Mouse (Mus musculus) cerebellum, postnatal 25 days (tissue): ENCODE data around the gene Agtpbp1.
"Not testable (repeated sequence)": the region's sequence is repeated elsewhere in the genome, so short reads cannot be mapped to it uniquely, and the experiment has no call there.

Experiments used
- DNase-seq, 2 experiments: peaks; one replicate each; pipeline ENCODE4 v3.0.0; 2021; ENCODE audit warnings: mixed read lengths in 2 of 2

The Agtpbp1 gene

DNA sequence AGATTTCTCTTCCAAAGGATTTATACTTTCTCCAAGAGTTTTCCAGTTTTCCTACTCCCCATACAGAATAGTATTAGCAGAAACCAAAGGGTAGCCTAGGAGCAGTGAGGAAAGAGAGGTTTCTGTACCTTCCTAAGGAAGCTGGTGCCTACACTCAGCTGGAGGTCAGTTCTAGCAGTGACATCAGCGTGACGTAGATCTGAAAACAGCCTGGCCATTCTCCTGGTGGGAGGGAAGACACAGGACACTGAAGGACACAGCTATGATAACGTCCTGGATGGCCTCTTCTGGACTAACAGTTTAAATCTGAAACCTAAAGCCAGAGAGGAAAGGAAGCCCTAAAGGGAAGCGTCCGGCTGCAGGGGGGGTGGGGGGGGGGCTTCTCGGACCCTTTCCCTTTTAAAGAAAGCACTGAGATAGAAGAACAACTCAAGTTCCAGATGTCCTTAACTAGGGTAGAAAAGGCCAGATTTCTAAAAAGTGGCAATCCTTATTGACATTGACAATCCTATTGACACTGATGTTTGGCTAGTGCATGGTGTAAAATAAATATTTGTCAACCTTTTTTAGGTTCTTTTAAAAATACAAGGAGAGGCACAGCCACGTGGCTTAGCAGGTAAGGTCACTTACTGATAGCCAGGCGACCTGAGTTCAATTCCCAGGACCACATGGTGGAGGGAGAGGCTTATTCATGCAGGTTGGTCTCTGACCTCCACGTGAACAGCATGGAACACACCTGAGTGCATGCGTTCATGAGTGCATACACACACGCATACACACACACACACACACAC lies 63.6 kb downstream of the Agtpbp1 start:
- DNase-seq = no peak

GRCm38 (mm10) chr13:59520834-59521233 lies 64.2 kb downstream of the Agtpbp1 start:
- DNase-seq = no peak

DNA sequence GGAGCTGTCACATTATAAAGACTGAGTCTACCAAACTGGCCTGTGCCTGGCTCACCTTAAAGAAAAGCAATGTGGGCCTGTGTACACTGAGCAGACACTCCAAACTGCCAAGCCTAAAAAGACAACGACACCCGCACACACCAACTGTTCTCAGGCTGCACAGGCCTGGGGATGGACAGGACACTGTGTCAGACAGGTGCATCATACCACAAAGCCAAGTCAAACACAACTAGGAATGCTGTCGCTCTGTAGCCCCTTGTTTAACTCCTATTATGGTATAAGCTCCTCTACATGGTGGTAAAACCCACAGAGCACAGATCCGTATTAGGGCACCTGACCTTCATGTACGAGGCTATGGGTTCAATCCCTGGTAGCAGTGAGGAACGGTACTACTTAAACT lies 65.5 kb downstream of the Agtpbp1 start:
- no peak for DNase-seq

- DNase-seq = no peak
Measured at GRCm38 (mm10) chr13:59518016-59518415, 67.0 kb downstream of the Agtpbp1 start.

- DNase-seq = peak; percentile 58 to 79
Measured at GRCm38 (mm10) chr13:59515074-59515473, 70.0 kb downstream of the Agtpbp1 start.

DNA sequence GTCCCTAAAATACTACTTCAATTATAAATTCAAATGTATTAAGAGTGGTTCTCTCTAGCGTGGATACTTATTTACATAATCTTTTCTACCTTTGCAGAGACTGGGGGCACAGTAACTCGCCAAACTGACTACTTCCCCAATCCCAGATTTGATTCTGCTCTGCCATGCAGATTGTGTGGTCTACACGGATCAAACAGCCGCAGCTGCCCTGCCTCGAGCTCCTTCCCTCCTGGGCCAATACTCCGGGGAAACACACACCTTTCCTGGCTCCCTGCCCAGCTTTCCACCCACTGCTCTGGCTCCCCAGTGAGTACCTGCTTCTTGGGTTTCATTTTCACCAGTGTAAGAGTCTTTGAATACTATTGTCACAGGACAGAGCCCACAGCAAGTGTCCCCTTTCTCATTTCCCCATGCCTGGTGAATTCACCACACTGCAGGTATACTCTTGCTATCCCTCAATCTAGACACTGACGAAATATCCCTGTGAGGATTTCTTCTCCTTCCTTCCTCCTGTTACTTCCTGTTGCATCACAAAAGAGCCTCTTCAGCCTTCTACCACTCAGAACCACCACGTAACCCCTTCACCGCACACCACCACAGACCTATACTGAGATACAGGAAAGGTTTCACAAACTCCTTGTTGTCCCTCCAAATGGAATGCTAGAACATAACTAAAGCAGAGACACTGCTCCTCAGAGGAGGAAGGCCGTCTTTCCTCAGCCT lies 75.2 kb downstream of the Agtpbp1 start:
- DNase-seq = peak in 1 of 2 experiments; percentile 57

DNA sequence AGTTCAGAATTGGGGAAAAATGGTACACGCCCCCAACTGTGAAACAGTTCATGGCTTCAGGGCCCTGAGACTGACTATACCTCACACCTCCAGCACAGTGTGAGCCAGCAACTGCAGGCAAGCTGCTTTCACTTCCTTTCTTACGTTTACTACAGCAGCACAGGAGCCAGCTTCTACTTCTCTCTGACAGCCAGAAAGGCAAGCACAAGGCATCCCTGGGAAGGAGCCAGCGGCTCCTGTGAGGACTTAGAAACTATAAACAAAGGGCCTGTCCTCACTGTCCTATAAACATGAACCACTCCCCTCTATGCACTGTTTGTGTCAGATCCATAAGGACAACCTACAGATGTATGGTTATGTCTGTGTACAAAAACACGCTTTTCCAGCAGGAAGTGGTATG lies 76.4 kb downstream of the Agtpbp1 start:
- peak in 1 of 2 experiments; percentile 31 for DNase-seq

DNA sequence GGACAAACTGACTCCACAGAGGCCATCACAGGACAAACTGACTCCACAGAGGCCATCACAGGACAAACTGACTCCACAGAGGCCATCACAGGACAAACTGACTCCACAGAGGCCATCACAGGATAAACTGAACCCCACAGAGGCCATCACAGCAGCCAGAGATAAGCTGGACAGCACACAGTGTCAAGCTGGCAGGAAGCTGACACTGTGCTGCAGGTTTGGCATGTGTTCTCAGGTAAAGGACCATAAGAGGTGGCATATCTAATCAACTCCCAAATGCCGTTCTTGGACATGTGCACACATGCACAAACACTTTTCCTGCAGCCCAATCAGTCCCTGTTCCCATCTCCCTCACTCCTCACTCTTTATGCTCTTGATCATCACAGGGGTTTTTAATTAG lies 78.6 kb downstream of the Agtpbp1 start:
- peak; percentile 27 to 29 for DNase-seq

DNA sequence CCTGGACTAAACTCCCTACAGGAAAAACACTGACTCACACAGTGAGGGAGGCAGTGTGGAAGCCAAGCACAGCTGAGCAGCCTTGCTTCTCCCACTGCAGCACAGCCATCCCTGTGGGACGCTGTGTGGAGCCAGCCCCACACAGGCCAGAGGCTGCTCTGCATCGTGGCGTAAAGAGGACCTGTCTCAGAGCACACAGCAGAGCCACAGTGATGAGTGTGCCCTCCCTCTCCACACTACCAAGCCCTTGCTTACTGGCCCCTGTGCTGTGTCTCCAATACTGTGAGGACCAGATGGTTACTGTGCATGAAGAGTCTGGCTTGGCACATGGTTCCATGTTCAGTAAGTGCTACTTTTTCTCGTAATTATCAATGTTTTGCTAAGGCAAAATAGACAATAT lies 79.2 kb downstream of the Agtpbp1 start:
- peak; percentile 64 for DNase-seq

DNA sequence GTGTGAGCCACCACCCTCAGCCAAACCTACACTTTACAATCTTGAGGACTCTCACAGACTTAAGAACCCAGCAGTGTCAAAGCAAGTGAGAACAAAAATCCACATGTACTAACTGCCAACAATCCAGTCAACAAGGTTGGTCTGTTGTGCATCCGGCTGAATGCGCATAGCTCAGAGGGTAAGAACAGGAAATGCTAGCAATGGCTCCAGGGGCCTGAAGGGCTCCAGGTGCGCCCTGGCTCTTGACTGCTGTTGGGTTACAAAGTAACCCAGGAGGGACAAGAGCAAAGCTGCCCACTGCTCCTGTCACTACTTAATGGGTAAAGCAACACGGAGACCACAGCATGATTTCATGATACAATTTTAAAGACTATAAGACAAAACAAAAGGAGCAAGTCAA lies 81.4 kb downstream of the Agtpbp1 start:
- DNase-seq = no peak

- DNase-seq = peak in 1 of 2 experiments; percentile 33
Measured at GRCm38 (mm10) chr13:59499831-59500230, 85.2 kb downstream of the Agtpbp1 start.

- peak; percentile 44 to 59 for DNase-seq
Measured at GRCm38 (mm10) chr13:59499374-59499773, 85.7 kb downstream of the Agtpbp1 start.

- DNase-seq = no peak
Measured at GRCm38 (mm10) chr13:59498191-59498590, 86.8 kb downstream of the Agtpbp1 start.

DNA sequence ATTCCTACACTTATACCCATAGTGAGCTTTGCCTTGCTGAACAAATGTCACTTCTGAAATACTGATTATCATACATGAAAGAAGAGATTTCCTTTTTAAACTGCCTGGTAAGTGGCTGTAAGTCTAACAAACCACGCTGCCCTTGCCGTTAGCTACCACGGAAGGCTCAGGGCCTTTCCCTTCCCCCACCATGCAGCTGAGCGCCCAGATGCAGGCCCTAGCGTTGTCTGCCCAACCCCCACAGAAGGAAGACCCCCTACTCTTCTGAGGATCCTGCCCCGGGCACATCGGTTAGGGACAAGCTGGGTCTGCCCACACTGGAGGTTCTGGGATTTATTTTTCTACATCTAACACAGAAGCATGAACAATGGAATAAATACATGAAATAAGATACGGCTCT lies 89.2 kb downstream of the Agtpbp1 start:
- no peak for DNase-seq

DNA sequence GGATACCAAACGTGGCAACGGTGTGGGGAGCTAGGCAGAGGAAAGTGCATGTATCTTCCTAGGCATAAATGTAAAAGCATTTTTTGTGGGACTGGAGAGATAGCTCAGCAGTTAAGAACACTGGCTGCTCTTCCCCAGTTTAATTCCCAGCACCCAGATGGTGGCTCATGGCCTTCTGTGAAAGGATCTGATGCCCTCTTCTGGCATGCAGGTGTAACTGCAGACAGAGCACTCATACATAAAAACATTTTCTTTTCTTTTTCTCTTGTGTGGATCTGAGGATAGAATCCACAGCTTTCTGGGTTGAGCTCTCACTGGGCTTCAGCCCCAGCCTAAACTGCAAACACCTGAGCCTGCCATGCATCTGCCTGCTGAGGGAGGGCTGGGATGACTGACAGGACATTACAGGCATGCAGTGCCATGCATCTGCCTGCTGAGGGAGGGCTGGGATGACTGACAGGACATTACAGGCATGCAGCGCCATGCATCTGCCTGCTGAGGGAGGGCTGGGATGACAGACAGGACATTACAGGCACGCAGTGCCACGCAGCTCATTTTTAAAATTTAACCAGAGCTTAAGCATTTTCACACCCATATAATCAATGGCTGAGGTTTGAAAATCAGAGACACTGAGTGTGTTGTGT lies 90.3 kb downstream of the Agtpbp1 start:
- DNase-seq = no peak

DNA sequence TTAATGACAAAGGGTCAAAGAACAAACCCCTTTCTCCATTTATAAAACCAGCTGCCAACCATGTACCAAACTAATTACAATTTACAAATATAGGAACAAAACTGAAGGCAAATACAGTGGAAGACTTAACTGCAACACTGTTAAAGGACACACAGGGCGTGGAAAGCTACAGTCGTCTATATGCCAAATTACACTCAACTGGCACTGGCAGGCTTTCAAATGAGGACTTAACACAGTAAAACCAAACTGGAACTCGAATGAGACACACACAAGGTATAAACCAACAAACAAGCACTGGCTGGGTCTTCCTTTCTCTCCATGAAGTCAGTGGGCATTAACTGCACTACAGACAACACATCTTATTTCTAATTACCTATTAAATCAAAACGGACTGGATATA lies 94.3 kb downstream of the Agtpbp1 start:
- DNase-seq = peak in 1 of 2 experiments; percentile 47

- DNase-seq = no peak
Measured at GRCm38 (mm10) chr13:59489143-59489542, 95.9 kb downstream of the Agtpbp1 start.

DNA sequence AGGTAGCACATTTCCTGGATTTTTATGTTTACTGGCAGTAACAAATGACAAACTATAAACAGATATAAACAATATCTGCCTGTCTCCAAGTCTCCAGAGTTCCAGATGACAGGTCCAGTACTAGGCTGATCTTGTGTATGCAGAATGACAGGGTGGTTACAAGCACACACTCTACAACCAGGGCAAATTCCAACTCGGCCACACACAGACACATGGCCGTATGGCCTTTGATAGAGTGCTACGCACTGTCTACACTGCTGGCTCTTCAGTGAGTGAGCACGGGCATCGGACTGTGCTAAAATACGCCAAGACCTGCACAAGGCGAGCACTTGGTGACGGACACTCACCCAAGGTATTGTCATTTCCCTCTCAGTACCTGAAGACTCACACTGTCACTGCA lies 97.7 kb downstream of the Agtpbp1 start:
- DNase-seq = no peak

DNA sequence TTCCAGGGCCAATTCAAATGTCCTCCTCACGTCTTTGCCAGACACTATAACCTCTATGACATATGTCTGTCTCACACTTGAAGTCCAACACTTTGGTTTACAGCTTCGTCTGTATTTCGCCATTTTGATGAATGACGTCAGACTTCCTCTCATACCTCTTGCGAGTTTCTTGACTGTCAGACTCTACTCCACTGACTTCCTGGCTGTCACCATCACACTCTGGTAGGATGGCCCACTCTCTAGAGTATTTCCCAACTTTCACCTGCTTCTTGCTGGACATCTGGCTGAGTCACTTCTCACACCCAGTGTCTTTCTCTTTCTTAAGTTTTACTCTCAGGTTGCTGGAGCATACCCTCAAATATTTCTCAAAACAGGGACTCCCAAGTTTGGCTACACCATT lies 98.8 kb downstream of the Agtpbp1 start:
- no peak for DNase-seq

DNA sequence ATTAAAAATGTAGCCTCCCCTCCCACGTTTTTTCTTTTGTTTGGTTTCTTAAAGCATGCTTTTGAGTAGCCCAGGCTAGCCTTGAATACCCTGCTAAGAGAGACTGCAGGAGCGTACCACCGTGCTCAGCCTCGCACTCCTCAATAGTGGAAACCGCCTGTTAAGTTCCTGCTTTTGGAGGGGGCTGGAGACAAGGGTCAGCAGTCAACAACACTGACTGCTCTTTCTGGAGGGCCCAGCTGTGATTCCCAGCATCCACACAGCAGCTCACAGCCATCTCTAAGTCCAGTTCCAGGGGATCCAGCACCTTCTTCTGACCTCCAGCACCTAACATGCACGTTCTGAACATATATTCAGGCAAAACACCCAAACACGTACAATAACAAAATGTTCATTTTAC lies 99.6 kb downstream of the Agtpbp1 start:
- DNase-seq = no peak

- no peak for DNase-seq
Measured at GRCm38 (mm10) chr13:59481484-59481855, 103.6 kb downstream of the Agtpbp1 start.

DNA sequence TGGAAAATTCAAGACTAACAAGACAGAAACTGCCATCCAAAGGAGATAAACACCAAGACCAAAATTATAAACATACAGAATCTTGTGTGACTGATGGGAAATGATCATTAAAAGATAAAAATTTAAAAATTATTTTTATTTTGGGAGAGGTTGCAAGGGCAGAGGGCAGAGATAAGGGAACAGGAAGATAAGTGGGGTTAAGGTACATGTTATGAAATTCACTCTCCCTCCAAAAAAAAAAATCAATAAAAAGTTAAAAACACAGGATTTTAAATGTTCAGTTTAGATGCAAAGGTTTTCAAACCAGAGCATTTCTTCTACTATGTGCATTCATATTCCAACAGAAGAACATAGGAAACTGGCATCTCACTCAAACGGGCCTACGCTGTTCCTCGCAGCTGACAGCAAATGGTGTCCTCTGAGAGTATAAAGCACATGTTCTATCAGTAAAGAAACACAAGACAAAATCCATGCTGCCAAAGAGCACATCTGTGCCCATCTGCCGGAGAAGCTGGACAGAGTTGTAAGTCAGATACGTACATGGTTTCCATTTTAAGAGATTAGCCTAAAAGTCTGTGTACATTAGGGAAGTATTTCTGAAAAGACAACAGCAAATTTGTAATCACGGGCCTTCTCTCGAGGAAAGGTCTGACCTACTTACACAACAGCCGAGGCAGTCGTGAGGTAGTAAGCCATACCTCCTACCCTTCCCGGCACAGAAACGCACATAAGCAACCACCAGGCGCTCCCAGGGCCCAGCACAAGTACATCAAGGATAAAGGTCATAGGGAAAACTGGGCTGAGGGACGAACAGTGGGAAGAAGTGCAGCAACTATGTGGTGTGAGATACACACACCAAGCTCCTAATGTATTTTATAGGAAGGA lies 104.2 kb downstream of the Agtpbp1 start:
- DNase-seq = no peak

GRCm38 (mm10) chr13:59477928-59478327 lies 107.1 kb downstream of the Agtpbp1 start:
- not testable (repeated sequence) for DNase-seq
